Mouse (Mus musculus) small intestine, adult 2 months (tissue): ENCODE measurements around the gene Zmiz1.

Experiments
- CTCF ChIP-seq: fragments of 200-500 bp; IDR thresholded peaks from 2 replicates; pipeline ENCODE4 v1.5.1; 2012; ENCODE audit warnings: low read depth, mild to moderate bottlenecking, control low read depth, inconsistent platforms, low read length, moderate library complexity, mixed read lengths; ENCODE audit not compliant: insufficient replicate concordance, insufficient read length; ENCODE audit errors: extremely low read depth
- POLR2A ChIP-seq: fragments of 200-500 bp; IDR thresholded peaks from 2 replicates; pipeline ENCODE4 v1.6.1; 2012; ENCODE audit warnings: low read depth, mild to moderate bottlenecking, control low read depth, inconsistent platforms, low read length, moderate library complexity

GRCm38 (mm10) chr14:25599934-25600333 is 140.9 kb downstream of the Zmiz1 start:
- 0 out of 2 replicates have a peak, but pooled peaks have one; percentile 6 for TF ChIP-seq CTCF
- TF ChIP-seq POLR2A = no peak
